Mouse (Mus musculus) kidney, adult 8-10 months (tissue): ENCODE measurements at regions not wholly inside any gene's neighbourhood (a gene's known extent, or its start where the extent isn't known, plus 50 kb on each side); places are given as distances from the start of the nearest gene placed in this dataset.

Experiments used
- DNase-seq, 2 experiments: peaks; one replicate each; pipeline ENCODE4 v3.0.0; 2022

DNA sequence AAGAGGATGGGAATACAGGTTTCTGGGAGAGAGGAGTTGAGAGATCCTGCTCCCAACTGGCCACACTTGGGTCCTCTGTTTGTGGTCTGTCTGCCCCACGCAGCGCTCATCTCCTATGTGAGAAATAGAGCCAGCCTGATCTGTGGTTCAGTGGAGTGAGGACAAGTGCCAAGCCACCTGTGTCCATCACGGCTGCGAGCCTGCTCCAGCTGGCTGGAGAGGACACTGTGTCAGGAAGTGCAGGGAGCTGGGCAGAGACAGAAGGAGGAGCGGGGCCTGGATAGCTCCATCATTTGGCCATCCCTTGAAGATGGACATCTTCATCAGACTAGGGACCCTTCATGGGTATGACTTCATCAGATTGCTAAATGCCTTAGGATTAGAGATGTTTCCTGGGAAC is 136.4 kb upstream of the Lrfn2 start:
- no peak for DNase-seq

DNA sequence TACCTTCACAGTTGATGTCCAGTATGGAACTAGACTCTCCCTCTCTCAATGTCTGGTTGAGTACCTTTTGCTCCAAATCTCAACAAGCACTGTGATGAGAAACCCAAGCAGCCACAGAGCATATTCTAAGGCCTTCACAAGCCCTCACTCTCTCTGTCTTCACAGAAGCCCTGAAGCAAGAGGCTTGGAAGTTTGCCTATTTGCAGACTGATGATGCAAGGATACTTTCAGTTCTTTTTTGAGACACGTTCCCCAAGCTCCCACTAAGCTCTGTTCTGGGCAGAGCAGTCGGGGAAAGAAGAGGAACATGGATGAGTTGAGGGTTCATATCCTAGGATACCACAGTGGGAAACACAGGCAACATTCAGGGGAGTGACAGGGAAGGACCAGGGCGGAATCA is 134.0 kb upstream of the Lrfn2 start:
- no peak for DNase-seq

DNA sequence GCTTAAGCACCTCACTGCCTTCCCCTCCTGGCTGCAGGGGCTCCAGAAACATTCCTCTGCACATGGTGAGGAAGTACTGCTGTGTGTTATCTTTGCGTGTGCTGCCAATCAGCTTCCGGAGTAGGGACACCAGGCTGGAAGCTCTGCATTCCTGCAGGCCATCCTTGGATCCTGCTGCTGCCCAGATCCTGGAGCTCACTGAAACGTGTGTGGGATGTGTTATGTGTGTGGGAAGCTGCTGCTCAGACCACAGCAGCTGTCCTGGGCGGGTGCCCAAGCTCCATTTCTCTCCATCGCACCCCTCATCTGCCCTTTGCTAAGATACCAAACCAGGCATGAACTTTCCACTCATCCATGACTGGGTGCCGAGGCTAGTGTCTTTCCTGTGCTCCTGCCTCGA is 129.5 kb upstream of the Lrfn2 start:
- DNase-seq, result no peak

DNA sequence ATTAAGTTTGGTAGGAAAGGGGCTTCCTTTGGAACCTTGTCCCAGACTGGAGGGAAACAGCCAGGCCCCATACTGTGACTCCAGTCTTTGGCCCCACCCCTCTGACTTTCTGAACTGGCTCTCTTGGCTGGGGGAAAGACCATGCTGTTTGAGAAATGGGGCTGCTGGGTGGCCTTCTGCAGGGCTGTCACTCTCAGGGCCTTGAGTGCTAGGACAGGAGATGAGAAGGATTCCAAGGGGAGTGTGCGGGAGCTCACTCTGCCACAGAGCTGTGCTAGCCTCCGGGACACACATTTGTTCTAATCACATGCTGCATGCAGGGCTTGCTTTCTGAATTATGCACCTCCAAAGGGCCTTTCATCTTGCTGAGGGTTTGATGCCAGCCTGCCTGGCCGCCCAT is 124.3 kb upstream of the Lrfn2 start:
- DNase-seq, result no peak

DNA sequence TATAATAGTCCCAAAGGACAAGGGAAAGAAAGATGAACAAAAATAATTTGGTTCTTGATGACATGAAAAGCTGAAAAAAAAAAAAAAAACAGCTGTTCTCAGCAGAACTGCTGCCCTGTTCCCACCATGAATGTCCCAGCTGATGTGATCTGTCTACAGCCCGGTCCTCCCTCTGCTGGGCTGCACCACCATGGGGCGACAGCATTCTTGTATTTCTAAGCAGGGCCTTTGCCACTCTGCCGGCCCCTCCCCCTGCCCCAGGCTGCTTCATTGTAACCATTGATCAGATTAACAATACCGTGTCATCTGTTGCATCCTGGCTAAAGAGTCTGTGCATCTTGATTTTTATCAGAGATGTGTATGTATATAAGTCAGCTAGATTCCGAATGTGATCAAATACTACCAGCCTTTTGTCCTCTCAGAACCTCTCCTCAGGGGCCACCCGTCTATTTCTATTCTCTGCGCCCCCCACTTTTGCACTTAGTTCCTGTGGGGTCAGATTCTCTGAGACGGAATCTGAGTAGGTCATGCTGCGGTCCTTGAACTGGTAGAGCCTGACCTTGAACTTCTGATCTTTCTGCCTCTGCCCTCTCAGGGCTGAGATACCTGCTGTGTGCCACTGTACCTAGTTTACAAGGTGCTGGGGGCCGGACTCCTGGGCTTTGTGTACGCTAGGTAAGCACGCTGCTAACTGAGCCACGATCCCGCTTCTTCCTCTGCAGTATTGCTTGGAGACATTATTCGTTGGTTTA is 117.2 kb upstream of the Lrfn2 start:
- DNase-seq, result no peak

DNA sequence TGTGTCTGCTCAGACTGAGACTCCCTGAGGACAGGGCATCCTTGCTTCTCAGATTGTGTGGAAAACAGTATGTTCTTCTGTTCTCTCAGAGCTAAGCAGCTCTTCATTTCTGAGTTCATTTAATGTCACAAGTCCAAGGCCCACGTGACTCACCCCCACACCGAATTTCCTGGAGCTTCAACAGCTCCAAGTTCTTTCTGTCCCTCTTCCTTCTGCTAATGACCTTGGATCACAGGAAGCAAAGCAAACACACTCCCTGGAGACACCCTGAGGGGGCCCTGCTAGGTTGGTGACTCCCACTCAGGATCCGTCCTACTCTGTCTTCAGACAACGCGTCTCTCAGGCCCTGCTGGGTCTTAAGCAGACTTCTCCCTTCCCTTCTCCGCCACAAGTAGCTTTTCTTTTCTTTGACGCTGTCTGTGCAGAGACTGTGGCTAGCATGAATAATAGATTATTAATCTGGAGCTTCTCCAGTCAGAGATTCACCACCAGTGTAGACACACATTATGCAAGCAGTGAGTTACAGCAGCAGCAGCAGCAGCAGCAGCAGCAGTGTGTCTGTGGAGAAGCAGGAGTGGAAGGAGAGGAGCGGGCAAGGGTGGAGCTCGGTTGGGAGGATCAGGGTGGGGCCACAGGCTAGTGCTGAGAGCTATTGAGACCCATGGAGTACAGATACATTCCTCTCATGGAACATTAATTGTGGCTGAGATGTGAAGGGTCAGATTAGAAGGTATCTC is 115.4 kb upstream of the Lrfn2 start:
- DNase-seq, result peak; percentile 2 to 15

DNA sequence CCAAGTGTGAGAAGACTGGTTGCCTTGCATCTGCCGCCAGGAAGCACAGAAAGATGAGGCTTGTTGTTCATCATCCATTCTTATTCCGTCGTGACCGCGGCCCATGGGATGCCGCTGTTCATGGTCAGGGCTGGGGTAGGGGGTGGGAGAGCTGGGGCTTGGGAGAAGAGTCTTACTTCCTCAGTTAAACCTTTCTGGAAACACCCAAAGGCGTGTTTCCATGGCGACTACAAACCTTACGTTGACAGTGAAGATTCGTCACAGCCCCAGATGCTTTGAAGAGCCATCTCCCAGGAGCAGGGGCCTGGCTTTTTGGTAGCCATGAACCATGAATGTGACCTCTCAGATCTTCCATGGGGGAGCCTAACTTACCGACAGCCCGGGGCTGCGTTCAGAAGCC is 114.6 kb upstream of the Lrfn2 start:
- no peak for DNase-seq

DNA sequence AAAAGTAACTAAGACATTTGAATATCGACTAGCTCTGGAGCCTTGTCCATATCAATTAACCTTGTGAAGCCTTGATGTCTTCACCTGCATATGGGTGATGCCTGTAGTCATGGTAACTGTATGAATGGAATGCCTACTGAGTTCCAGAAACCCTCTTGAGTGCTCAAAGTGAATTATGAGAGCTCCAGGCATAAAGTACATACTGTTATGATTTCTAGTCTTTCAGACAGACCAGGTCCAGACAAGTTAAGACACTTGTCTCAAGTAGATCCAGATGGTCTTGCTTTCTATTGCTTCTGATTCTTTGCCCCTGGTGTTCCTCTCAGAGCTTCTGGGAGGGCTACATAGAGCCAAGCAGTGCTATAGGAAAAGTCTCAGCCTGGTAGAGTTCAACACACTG is 112.5 kb upstream of the Lrfn2 start:
- DNase-seq, result no peak

DNA sequence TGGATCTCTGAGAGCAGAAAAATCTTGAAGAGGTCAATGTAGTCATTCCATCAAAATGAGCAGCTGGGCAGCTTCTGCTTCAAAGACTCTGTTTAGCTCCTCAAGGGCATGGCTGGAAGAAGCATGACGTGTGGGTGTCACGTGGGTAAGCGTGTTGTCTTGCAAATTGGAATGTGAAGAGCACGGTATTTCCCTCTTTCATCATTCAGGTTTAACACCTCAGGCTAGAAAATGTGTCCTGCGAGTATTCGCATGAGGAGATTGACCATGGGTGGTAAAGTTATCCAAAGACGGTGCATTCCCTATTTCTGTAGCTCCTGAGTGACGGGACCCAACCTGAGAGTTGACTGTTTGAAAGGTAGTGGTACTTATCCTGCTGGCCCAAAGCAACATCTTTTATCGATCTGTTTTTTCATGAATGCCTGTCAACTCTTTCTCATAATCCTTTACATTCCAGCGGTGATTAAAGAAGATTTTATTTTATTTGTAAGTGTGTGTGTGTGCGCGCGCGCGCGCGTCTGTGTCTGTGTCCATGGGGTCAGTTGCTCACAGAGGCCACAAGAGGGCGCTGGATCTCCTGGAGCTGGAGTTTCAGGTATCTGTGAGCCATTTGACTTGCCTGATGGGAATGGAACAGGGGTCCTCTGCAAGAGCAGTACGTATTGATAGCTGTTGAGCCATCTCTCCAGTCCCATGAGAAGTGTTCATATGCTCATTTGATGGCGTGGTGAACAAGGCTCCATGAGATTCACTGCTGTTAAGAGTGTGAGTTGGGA is 109.9 kb upstream of the Lrfn2 start:
- no peak for DNase-seq

DNA sequence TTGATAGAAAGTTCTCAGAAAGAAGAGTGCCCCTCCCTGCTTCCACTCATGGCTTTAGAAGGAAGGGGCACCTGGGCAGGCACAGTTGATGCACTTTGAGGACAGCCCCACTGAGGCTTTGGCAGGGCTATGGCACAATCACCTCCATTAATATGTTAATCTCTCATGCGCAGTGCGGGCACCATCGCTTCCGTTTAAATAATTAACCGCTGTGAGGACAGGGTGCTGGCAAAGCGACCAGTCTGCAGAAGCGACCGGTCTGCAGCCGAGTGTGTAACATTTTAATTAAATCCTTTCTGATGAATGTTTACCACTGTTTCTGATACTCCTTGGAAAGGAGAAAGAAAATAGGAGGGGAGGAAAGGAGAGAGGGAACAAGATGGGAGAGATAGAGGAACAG is 108.3 kb upstream of the Lrfn2 start:
- peak; percentile 2 to 5 for DNase-seq

DNA sequence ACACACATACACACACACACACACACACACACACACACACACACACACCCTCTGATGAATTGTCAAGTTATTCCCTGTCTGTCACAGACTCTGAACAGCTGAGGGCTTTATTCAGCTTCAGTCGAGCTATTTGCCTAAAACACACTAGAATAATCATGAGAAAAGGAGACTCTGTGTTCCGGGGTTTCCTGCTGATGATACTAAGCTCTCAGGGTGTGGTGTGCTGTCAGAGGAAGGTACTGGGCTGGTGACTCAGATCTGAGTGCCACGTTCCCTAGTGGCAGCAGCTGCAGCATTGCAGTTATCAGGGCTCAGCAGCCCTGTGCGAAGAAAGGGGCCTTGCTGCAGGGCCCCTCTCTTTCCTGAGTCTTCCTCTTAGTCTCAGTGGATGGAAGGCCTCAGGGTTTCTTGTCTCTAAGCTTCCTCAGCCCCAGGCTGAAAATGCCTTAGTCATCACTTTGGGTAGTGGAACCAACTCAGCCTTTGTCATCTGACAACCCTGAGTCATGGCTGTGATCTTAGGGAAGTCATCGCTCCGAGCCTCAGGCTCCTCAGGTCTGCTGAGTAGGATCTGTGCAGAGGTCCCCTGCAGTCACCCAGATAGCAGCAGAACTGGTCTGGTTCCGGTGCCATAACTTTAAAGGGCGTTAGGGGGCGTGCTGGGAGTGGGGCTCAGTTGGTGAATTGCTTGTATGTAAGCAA is 106.8 kb upstream of the Lrfn2 start:
- no peak for DNase-seq

DNA sequence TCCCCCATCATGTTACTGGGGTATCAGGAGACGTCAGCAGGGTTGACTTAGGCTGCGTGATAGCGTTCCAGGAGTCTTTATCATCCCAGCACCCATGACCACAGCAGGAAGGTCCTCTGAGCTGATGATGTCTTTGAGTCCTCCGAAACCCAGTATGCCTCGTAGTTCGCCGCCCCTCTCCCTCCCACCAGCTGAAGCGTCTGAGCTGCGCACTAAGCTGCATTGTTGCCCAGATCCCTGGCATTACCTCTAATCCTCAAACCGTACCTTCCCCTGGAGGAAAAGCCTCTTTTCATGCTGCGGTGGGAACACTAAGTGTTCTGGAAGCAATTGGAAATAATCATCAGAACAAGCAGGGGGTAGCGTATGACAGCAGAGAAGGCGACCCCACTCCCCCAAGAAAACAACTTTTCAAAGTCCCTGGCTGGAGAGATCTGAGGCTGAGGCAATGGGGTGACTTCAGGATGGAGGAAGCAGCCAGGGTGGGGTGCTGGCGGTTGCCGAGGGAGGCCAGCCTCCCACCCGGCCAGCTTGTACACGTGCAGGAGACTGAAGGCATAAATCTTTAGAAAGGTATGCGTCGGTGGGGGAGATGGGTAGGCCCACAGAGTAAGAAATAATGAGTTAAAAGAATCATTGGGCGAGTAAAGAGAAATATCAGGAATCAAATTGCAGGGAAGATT is 93.7 kb upstream of the Lrfn2 start:
- DNase-seq, result no peak

DNA sequence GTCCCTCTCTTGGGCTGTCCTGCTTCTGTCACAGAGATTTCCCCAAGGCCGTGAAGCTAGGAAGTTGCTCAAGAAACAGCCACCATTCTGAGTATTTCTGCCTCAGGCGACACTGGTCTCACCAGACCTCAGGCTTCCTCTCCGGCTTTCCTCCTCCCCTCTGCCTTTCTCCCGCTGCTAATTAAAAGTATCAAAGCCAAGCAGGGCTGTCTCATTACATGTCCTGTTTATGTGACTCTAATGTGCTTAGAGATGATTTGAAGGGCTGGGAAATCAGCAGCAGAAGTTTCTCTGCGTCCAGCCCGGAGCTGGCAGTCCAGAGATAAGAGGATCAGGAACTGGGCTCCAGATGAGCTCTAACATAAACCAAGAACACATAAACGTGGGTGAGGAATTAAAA is 84.3 kb upstream of the Lrfn2 start:
- DNase-seq, result no peak

DNA sequence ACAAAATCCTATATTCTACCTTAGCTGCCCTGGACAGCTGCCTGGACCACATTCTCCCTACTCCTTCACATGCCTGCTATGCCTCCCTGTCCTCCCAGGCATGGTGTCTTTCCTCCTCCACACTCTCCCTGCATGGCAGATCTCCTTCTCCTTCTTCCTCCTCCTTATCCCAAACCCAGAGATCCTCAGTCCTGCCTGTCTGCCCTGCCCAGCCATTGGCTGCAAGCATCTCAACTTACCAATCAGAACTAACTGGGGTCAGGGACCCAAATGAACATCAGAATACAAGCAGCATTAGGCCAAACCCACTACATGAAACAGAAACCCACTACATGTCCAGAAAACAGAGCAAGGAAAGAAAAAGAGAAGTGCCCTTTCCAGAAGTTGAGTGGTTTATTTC is 81.3 kb upstream of the Lrfn2 start:
- DNase-seq, result no peak

DNA sequence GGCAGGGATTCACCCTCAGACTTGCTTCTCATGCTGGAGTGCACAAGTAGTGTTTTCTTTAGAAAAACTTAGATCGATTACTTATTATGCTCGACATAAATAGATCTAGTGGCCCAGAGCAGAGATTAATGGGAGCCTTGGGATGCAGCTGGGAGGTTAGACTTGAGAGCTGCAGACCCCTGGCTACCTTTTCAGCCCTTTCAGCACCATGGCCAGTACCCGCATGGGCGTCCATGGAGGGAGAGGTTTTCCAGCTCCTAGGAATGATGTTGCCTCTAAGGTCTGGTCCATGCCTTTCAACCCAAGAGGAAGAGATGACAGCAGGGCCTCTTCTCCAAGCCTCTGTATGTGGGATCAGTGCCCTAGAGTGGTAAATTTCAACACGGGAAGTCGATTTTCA is 73.3 kb upstream of the Lrfn2 start:
- no peak for DNase-seq

DNA sequence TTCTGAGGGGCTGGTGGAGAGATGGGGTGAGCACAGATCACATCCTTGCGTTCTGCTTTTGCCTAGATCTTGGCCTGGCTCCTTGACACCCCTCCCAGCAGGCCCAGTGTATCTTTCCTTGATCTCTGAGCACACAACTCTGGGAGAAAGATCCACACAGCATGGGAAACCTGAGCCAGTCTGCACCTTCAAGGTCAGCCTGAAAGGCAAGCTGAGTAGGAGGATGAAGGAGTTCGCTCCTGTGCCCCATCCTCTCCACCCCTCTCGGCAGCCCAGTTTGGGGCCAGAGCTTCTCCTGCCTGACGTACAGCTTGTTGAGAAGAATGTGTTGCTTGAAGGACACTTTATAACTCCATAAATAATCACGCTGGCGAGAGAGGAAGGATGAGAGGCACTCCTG is 61.7 kb upstream of the Lrfn2 start:
- DNase-seq, result no peak

DNA sequence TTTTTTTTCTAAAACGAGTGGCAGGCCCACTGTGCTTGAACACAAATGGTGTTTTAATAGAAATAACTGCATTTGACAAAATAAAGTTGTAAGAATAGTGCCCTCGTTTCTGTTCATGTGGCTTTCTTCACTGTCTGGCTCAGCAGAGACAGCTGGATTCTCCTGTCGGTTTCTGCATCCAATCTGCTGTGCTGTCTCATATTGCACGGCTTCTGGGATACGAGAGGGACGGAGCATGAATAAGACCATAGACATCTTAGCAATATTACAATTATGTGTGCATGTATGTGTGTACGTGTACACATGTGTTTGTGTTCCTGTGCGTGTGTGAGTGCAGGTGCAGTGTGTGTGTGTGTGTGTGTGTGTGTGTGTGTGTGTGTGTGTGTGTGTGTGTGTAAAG is 54.7 kb upstream of the Lrfn2 start:
- DNase-seq, result no peak

DNA sequence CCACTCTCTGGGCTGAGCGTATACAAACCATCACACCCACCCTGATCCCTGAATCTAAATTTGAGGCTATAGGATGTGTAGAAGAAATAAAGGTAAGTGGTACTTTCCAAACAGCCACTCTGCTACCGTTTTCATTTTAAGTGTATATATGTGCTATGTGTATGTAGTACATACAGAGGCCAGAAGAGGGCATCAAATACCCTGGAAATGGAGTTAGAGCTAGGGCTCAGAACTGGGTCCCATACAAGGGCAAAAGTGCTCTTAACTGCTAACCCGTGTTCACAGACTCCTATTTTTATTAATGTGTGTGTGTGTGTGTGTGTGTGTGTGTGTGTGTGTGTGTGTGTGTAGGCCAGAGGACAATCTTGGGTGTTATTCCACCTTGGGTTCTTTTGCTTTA is 51.6 kb upstream of the Lrfn2 start:
- no peak for DNase-seq

DNA sequence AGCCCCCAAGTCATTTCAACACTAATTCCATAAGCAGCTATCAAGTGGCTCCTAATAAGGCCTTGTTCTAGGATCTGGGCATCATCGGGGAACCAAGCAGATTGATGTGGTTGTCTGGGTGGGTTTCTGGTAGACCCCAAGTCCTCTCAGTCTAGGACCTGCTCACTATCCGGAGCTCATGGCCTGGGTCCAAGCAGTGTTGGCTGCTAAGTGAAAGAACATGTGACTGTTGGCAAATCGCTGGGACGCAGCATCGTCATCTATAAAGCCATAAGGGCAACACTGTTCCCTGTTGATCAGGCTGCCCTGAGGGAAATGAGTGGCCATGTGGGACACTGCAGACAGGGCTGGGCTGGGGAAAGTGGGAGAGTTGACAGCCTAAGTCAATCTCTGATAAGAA is 50.2 kb upstream of the Lrfn2 start:
- no peak for DNase-seq
